Mouse (Mus musculus): ENCODE results near the gene Odf3.
"Not testable (repeated sequence)": the region's sequence is repeated elsewhere in the genome, so short reads cannot be mapped to it uniquely, and the experiment has no call there.

The Odf3 gene

DNA sequence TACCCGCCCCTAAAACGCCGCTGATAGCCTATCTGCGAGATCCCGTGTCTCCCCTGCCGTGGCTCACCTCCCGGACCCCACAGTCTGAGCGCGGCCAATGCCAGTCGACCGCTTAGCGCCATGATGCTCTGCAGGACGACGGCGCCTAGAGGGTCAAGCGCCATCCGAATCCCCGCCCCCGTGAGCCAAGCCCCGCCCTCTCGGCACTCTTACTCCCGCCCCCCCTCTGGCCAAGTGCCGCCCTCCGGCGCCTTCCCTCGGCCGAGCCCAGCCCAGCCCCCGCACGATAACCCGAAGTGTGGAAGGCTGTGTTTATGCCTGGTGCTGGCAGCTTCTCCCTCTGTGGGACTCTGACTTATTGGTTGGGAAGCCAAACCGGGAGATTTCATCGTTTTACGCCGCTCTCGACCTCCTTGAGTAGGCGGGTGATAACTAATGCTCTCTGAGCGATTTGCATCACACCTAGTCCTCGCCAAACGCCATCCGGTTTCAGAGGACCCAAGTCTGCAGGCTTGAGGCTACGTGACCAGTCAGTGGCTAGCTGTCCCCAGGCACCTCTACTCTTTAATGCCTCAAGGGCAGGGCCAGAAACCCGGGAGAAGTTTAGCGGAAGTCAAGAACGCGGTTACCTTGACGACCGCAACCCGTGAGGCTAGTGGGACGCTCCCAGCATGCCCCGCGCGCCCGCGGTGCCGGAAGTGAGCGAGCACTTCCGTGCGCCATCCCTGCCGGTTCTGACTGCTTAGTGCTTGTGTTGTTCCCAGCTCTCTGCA lies 34.3 kb downstream of the Odf3 start, which contains the start of the genes Psmd13 and Sirt3:
TSS of gene Psmd13 (plus strand) at position 273 of the 773 bp plus-strand sequence.
TSS of gene Sirt3 (minus strand) at position 614 of the 773 bp plus-strand sequence.
- DNase-seq: peak; percentile 95

DNA sequence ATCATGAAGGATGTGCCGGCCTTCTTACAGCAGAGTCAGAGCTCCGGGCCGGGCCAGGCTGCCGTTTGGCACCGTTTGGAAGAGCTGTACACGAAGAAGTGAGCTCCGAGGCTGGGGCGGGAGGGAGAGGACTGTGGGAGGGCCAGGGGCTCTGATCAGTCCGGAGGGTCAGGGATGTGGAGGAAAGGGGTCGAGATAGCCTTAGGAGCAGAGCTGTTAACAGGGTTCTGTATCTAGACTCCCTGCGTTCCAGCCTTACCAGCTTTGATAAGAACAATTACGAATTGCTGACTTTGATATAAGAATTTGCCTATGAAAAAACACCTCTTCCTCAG lies 34.8 kb downstream of the Odf3 start:
- DNase-seq: no peak

DNA sequence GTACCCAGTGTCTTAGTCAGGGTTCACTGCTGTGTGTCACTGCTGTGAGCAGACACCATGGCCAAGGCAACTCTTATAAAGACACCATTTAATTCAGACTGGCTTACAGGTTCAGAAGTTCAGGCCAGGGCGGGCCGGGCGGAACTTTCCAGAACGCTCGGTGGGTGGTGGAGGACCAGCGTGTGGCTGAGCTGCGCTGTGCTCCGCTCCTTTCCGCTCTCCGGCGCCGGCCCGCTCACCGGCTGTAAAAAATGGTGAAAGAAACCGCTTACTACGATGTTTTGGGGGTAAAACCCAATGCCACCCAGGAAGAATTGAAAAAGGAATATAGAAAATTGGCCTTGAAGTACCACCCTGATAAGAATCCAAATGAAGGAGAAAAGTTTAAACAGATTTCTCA lies 43.0 kb downstream of the Odf3 start:
- not testable (repeated sequence) for DNase-seq

DNA sequence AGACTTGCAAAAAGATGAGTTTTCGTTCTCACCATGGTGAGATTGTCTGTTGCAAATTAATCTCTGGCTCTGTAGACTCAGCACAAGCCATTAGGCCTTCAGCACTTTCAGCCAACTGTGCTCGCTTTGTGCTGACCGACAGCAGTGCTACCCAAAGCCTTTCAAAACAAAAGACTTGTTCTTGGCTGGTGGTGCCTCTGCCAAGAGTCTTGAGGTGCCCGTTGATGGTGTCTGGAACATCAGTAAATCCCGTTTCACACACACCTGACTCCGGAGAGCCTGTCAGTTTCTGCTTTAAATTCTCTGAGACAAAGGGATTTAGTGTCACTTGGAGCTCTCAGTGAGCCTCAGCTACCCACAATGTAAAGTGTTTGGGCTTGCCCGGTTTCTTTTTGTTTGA lies 46.4 kb downstream of the Odf3 start:
- no peak for DNase-seq

DNA sequence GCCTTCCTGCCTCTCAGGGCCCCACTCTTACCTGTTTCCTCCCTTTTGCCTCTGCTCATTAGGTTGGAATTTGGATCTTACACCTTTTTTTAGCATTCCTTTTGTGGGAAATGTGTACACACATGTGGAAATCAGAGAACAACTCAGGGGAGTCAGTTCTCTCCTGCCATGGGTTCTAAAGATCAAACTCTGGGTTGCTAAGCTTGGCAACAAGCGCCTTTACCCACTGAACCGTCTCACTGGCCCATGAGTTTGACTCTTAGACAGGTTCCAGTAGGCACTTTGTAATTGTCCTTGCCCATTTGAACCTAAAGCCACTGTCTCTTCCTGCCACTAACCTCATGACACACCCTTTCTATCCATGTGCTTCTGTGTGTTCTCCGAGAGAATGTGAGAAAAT lies 47.0 kb downstream of the Odf3 start:
- no peak for DNase-seq

DNA sequence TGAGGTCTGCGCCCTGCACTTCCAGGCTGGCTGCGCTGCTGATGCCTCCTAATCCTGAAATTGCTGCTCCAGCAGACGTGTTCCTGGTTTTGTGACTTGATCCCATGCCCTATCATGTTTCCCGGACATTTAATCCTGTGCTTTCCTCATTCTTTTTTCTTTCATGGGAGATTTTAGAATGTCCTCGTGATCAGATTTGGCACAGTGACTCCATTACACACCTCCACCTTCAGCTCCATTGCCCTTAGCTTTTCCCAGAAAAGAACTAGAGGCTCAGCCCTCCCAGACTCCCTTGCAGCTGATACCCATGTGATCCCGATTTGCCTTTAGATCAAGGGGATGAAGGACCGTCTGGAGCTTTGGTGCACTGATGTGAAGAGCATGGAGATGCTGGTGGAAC lies 50.3 kb downstream of the Odf3 start:
- DNase-seq: no peak

DNA sequence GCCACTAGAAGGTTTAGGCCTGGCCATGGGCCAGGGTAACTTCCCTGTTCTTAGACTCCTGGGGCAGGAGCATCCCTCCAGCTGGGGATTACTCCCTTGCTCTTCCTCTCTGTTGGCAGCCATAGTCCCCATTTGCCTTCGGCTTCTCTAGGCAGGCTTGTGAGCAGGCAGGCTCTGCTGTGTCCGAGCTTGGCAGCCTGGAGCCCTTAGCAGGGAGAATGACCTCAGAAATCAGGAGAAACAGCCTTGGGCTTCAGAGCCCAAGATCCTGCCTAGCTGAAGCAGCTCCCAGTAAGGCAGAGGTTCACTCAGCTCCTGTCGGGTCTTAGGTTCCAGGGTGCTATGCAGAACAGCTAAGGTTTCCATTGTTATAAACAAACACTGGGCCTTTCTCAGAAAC lies 51.5 kb downstream of the Odf3 start:
- no peak for DNase-seq

DNA sequence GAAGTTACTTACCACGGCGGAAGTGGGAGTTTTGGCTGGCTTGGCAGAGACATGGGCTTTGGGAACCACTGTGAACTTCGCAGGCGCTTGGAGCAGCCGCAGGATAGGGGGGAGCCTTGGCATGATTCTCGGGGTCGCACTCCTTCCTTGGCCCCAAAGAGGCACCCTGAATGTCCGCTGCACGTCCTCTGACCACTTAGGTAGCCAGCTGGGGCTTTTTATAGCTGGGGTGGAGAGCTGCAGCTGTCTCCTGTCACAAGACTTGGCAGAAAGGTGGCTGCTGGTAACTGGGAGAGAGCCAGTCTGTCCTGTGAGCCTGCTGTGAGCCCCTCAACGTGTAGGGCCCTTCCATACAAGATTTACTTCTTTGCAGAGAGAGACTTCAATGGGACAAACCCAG lies 52.6 kb downstream of the Odf3 start, which contains the start of gene Cox8b:
TSS of gene Cox8b (minus strand) at position 227 of the 400 bp plus-strand sequence.
- no peak for DNase-seq

All from right cerebral cortex, adult 18-20 months (tissue).